Mouse (Mus musculus) midbrain, embryonic 11.5 days (tissue): ENCODE results near the gene Sct. TPM values are rescaled to one million over a fixed set of nuclear protein-coding genes. Genes with fewer than 3 reads are reported as not detected.

Experiments used
- ATAC-seq: fragments of 200-750 bp; cut with Nextera tagmentation; 2 replicates; pipeline ENCODE4 v1.8.0; 2017; ENCODE audit warnings: moderate TSS enrichment, moderate library complexity; ENCODE audit not compliant: low FRiP score
- DNase-seq: peaks from one replicate; pipeline ENCODE4 v3.0.0; 2015; ENCODE audit warnings: low spot score; ENCODE audit errors: missing footprints
- H3K27ac ChIP-seq: fragments of 300-500 bp; sonication (generic); 2 replicates; pipeline ENCODE4 v1.5.1; 2014; ENCODE audit warnings: low read depth, low read length
- H3K27me3 ChIP-seq: fragments of 300-500 bp; sonication (generic); 2 replicates; pipeline ENCODE4 v1.6.1; 2014; ENCODE audit warnings: mild to moderate bottlenecking, low read length, moderate library complexity, mixed read lengths; ENCODE audit not compliant: control insufficient read depth, insufficient read depth
- H3K36me3 ChIP-seq: fragments of 300-500 bp; sonication (generic); 2 replicates; pipeline ENCODE4 v1.6.1; 2014; ENCODE audit warnings: mild to moderate bottlenecking, low read length, moderate library complexity, mixed read lengths; ENCODE audit not compliant: control insufficient read depth, insufficient read depth
- H3K4me1 ChIP-seq: fragments of 300-500 bp; sonication (generic); 2 replicates; pipeline ENCODE4 v1.6.1; 2014; ENCODE audit warnings: low read length; ENCODE audit not compliant: control insufficient read depth, insufficient read depth
- H3K4me2 ChIP-seq: fragments of 300-500 bp; sonication (generic); 2 replicates; pipeline ENCODE4 v1.6.1; 2014; ENCODE audit warnings: mild to moderate bottlenecking, moderate library complexity
- H3K4me3 ChIP-seq: fragments of 300-500 bp; sonication (generic); 2 replicates; pipeline ENCODE4 v1.5.1; 2014; ENCODE audit warnings: low read depth, low read length
- H3K9ac ChIP-seq: fragments of 300-500 bp; sonication (generic); 2 replicates; pipeline ENCODE4 v1.6.1; 2014; ENCODE audit warnings: low read length
- H3K9me3 ChIP-seq: fragments of 300-500 bp; sonication (generic); 2 replicates; pipeline ENCODE4 v1.6.1; 2016; ENCODE audit warnings: low read length; ENCODE audit not compliant: control insufficient read depth
- WGBS: fragments of 180-500 bp; shearing (Covaris S2); extraction: QIAGEN DNeasy Blood & Tissue Kit; methylation state at CpG from one replicate; pipeline ENCODE4 v1.1.7; 2014; 5-methylcytosine and 5-hydroxymethylcytosine counted together
- polyA plus RNA-seq: library from polyadenylated mRNA; unstranded; fragments of >200 nt; fragmentation: Nextera tagmentation; extraction: Ambion mirVana; gene quantifications from 2 replicates; pipeline ENCODE4 v1.2.1, GENCODE M21; 2014

The Sct gene
- polyA plus RNA-seq, 1 experiment from 2014 or later: 1.1 TPM

DNA sequence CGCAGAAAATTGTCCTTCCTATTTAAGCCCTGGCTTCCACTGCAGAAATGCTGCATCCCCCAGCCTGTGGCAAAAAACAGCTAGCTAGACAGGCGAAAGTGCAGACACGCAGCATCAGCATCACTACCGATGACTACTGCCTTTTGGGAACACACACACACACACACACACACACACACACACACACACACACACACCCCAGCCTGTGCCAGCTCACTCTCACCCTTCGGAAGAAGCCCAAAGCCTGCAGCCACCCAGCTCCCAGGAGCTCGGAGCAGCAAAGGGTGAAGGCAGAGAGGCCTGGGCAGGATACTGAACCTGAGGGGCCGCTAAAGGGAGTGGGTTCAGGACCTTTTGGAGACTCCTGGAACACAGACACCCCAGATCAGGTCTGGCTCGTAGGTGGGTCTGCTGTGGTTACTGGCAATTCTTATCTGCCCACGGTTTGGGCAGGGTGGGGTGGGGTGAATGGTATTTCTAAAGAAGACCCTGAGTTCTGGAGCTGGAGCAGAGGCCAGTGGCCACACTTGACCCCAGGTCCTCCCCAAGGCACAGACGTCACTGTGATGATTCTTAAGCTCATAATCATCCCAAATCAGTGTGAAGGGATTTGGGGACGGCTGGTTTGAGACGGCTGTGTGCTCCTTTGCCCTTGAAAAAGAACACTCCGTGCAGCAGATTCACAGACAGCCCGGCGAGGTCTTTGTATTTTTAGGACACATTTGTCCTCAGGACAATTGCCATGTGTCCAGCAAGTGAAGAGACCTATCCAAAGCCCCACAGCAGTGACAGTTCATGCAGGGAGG lies 13.9 kb upstream of the Sct start:
- Histone ChIP-seq H3K27ac (no peak overlapping the region), H3K4me1 (peaks cover 21% of the 10 kb centered on the region), H3K9me3 (no peaks in the 10 kb centered on the region), H3K9ac (no peak overlapping the region; the same call in 1 of the 2 replicates), H3K4me2 (peak overlapping the region; percentile 88), H3K27me3 (peaks cover 57% of the 10 kb centered on the region), H3K36me3 (peaks cover 4% of the 10 kb centered on the region), H3K4me3 (peak overlapping the region; percentile 43)
- DNase-seq (peak; percentile 90), ATAC-seq (0 out of 2 replicates have a peak, but pooled peaks have one; percentile 6)
- 23% methylated on average over 15 of the region's 15 CpGs for WGBS

DNA sequence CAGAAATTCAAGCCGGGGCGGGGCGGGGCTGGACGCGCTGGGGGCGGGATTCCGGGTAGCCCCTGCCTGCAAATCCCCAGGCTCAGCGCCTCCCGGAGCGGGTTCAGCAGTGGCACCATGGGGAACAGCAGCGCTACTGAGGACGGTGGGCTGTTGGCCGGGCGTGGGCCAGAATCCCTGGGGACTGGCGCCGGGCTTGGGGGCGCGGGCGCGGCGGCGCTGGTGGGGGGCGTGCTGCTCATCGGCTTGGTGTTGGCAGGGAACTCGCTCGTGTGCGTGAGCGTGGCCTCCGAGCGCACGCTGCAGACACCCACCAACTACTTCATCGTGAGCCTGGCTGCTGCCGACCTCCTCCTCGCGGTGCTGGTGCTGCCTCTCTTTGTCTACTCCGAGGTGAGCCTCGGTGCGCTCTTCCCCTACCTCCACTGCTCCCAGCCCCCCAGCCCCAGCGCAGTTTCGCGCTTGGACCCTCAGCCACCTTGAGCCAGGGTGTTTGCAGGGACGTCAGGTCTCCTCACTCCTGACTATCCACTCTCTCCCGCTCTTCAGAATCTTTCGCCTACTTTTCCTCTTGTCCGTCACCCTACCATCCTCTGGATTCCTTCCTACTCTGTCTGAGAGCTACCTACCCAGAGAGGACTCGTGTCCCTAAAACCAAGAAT lies 13.1 kb upstream of the Sct start, which contains the start of gene Drd4:
Gene Drd4, plus strand, starts transcription at position 86 of the 662 bp plus-strand sequence.
- Histone ChIP-seq H3K4me1 (peaks cover 21% of the 10 kb centered on the region), H3K9me3 (no peaks in the 10 kb centered on the region), H3K4me3 (peak within 1 kb of the TSS; percentile 43), H3K27ac (no peak within 1 kb of the TSS), H3K27me3 (peaks cover 57% of the 10 kb centered on the region), H3K36me3 (peaks cover under 1% of the 10 kb centered on the region; the same call in 1 of the 2 replicates), H3K9ac (peak within 1 kb of the TSS; percentile 65), H3K4me2 (peak within 1 kb of the TSS; percentile 88)
- ATAC-seq: peak; percentile 60
- under 1% methylated on average over 45 of the region's 46 CpGs for WGBS
- DNase-seq: peak; percentile 95

GRCm38 (mm10) chr7:141288042-141288441 lies 9.1 kb upstream of the Sct start:
- no peak for ATAC-seq
- WGBS: 87% methylated on average over 3 of the region's 3 CpGs
- no peaks in the 10 kb centered on the region for H3K36me3 ChIP-seq
- H3K9me3 ChIP-seq: no peaks in the 10 kb centered on the region
- no peak overlapping the region for H3K9ac ChIP-seq
- DNase-seq: no peak
- H3K4me2 ChIP-seq: no peak overlapping the region
- H3K4me3 ChIP-seq: no peak overlapping the region
- H3K27me3 ChIP-seq: peaks cover 26% of the 10 kb centered on the region
- H3K4me1 ChIP-seq: peaks cover 9% of the 10 kb centered on the region
- H3K27ac ChIP-seq: no peak overlapping the region

GRCm38 (mm10) chr7:141282756-141283155 lies 3.8 kb upstream of the Sct start:
- DNase-seq (no peak), ATAC-seq (no peak)
- H3K4me1 ChIP-seq: peaks cover 5% of the 10 kb centered on the region
- peaks cover 7% of the 10 kb centered on the region for H3K27me3 ChIP-seq
- H3K4me3 ChIP-seq: no peak overlapping the region
- H3K9me3 ChIP-seq: no peaks in the 10 kb centered on the region
- no peak overlapping the region for H3K4me2 ChIP-seq
- no peak overlapping the region for H3K27ac ChIP-seq
- no peaks in the 10 kb centered on the region for H3K36me3 ChIP-seq
- 87% methylated on average over 4 of the region's 4 CpGs for WGBS
- no peak overlapping the region for H3K9ac ChIP-seq

DNA sequence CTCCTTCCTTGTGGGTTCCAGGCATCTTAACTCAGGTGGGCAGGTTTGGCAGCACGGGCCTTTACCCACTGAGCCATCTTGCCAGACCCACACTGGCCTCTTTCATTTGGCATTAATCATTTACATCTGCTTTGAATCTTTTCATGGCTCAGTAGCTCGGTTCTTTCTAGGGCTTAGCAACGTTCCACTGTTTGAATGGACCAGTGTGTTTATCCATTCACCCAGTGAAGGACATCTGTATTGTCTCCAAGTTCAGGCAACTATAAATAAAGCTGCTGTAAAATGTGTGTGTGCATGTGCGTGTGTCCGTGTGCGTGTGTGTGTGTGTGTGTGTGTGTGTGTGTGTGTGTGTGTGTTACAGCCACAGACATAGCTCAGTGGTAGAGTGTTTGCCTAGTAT lies 2.5 kb upstream of the Sct start:
- no peak for DNase-seq
- Histone ChIP-seq H3K27ac (no peak overlapping the region), H3K4me1 (peaks cover 5% of the 10 kb centered on the region), H3K36me3 (no peaks in the 10 kb centered on the region), H3K9ac (no peak overlapping the region), H3K4me2 (no peak overlapping the region), H3K4me3 (no peak overlapping the region), H3K27me3 (peaks cover 7% of the 10 kb centered on the region), H3K9me3 (no peaks in the 10 kb centered on the region)
- WGBS: 63% methylated on average over 6 of the region's 6 CpGs
- no peak; the same call in 1 of the 2 replicates for ATAC-seq

- DNase-seq: no peak
- Histone ChIP-seq H3K9me3 (no peaks in the 10 kb centered on the region), H3K36me3 (no peaks in the 10 kb centered on the region), H3K27ac (no peak overlapping the region), H3K4me1 (peaks cover 5% of the 10 kb centered on the region), H3K9ac (no peak overlapping the region), H3K4me3 (no peak overlapping the region), H3K27me3 (peaks cover 7% of the 10 kb centered on the region), H3K4me2 (no peak overlapping the region)
- ATAC-seq: peak; percentile 4; the same call in 1 of the 2 replicates
- 81% methylated on average over 11 of the region's 11 CpGs for WGBS
These were observed 943 bp downstream of the Sct start for GRCm38 (mm10) chr7:141277701-141278678.

DNA sequence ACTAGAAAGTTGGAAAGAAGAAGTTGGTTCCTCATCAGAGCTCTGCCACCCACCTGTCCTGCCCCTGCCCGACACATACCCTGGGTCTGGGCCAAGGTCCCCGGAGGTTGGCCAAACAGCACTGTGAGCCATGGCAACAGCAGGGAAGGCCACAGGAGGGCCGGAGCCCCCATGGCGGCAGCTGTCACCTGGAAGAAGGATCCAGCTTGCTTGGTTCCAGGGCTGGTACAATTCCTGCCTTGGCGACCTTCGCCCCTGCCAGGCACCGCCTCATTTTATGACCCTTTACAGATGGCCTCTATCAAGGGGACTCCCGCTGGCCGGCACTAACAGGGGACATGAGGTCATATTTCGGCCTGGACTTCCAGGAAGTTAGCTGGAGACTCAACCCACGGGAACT lies 2.4 kb downstream of the Sct start, which contains the start of gene Cdhr5:
Gene Cdhr5, minus strand, starts transcription at position 241 of the 400 bp plus-strand sequence.
- H3K4me3 ChIP-seq: no peak within 1 kb of the TSS
- WGBS: 82% methylated on average over 11 of the region's 11 CpGs
- no peaks in the 10 kb centered on the region for H3K36me3 ChIP-seq
- H3K4me1 ChIP-seq: peaks cover 5% of the 10 kb centered on the region
- H3K4me2 ChIP-seq: no peak within 1 kb of the TSS
- ATAC-seq (no peak), DNase-seq (no peak)
- no peaks in the 10 kb centered on the region for H3K9me3 ChIP-seq
- no peak within 1 kb of the TSS for H3K9ac ChIP-seq
- H3K27me3 ChIP-seq: peaks cover 7% of the 10 kb centered on the region
- no peak within 1 kb of the TSS for H3K27ac ChIP-seq

DNA sequence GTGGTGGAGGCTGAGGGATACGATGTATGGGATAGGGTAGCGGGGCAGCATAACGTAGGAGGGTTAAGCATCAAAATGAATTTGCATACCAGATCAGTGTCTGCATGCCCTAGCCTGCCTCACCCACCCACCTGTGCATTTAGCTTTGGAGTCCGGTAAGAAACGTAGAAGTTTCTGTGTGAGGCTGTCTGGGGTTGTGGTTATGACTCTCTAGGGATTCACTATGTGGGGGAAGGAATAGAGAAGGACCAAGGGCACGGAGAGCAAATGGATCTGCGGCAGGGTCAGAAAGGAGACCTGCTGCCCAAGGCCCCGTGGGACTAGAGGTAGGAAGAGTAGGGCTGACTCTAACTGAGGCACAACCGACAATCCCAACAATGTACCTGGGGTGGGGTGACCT lies 3.6 kb downstream of the Sct start:
- Histone ChIP-seq H3K9me3 (no peaks in the 10 kb centered on the region), H3K36me3 (no peaks in the 10 kb centered on the region), H3K4me3 (no peak overlapping the region), H3K4me1 (peaks cover 5% of the 10 kb centered on the region), H3K9ac (no peak overlapping the region), H3K27ac (no peak overlapping the region), H3K4me2 (no peak overlapping the region), H3K27me3 (peaks cover 7% of the 10 kb centered on the region)
- WGBS: 80% methylated on average over 9 of the region's 9 CpGs
- DNase-seq (no peak), ATAC-seq (no peak)
